Mouse (Mus musculus) left cerebral cortex, postnatal 25 days (tissue): ENCODE data around the gene Zfp169. TPM values are rescaled to one million over a fixed set of nuclear protein-coding genes. Genes with fewer than 3 reads are reported as not detected.

ENCODE experiments used
- microRNA-seq, 2 experiments: library from miRNA; unstranded; fragments of <30 nt; microRNA quantifications; one replicate each; pipeline ENCODE4 v1.2.0; 2022
- total RNA-seq, 2 experiments: library from RNA; stranded (reverse); gene quantifications; 2 replicates each; pipeline ENCODE4 v1.2.3; 2021

Gene Zfp169
- total RNA-seq, 2 experiments from 2014 or later = 20.8 to 22.7 TPM

Small RNA genes lying within 50 kb of the gene (microRNA-seq; reads per million reads assigned to microRNA genes)
- 0 reads per million in 2 experiments for gene Gm24111
- 336 to 340 reads per million in 2 experiments for gene Mirlet7a-1
- 16,198 to 34,279 reads per million in 2 experiments for gene Mirlet7d
- 0 reads per million in 2 experiments for gene Mirlet7f-1

Other genes starting within 250 kb of the Zfp169 start
- 1 to 10 TPM; 1.6 to 1.8 TPM for gene A830005F24Rik, start 119 bp upstream of the Zfp169 start, total RNA-seq
- 10 to 100 TPM; 25.0 to 25.8 TPM for gene Ptpdc1, start 112.2 kb upstream of the Zfp169 start, total RNA-seq
- not detected for gene Barx1, start 149.5 kb upstream of the Zfp169 start, total RNA-seq